Mouse (Mus musculus) activated CD4-positive, CD25-positive, alpha-beta regulatory T cell, adult 9 weeks (primary cell): ENCODE measurements around the gene Cope. TPM values are rescaled to one million over a fixed set of nuclear protein-coding genes. Genes with fewer than 3 reads are reported as not detected.

Source experiments
- polyA plus RNA-seq: library from polyadenylated mRNA; unstranded; fragments of 100-300 nt; shearing (Covaris generic); gene quantifications from one replicate; pipeline ENCODE4 v1.2.1, GENCODE M21; 2017

Cope gene
- polyA plus RNA-seq, result 354 TPM

GRCm38 (mm10) chr8:70302358-70302890 lies at the start of gene Cope, which contains the start of gene Ddx49:
Gene Cope, plus strand, starts transcription at chr8:70302518.
Gene Ddx49, minus strand, starts transcription at chr8:70302489.

GRCm38 (mm10) chr8:70282603-70283135 lies 19.6 kb upstream of the Cope start, which contains the start of gene Homer3:
Gene Homer3, plus strand, starts transcription at chr8:70282827.

GRCm38 (mm10) chr8:70315624-70316510 lies 13.5 kb downstream of the Cope start, which contains the start of gene Cers1:
Gene Cers1, plus strand, starts transcription at chr8:70315775.

GRCm38 (mm10) chr8:70329124-70329834 lies 27.0 kb downstream of the Cope start, which contains the start of gene Gdf1:
Gene Gdf1, plus strand, starts transcription at chr8:70329817.

GRCm38 (mm10) chr8:70353194-70353817 lies 51.0 kb downstream of the Cope start, which contains the start of gene Upf1:
Gene Upf1, minus strand, starts transcription at chr8:70353278.

Other genes with a start within 250 kb of the Cope start
- 1.3 TPM for gene Tm6sf2, start 229.6 kb upstream of the Cope start, polyA plus RNA-seq
- gene Hapln4, start 219.1 kb upstream of the Cope start, polyA plus RNA-seq, result not detected
- gene Ncan, start 181.6 kb upstream of the Cope start, polyA plus RNA-seq, result not detected
- gene Nr2c2ap, start 171.2 kb upstream of the Cope start, polyA plus RNA-seq, result 54.8 TPM
- gene Rfxank, start 163.4 kb upstream of the Cope start, polyA plus RNA-seq, result 41.2 TPM
- gene Borcs8, start 163.0 kb upstream of the Cope start, polyA plus RNA-seq, result 97.8 TPM
- gene Mef2b, start 162.8 kb upstream of the Cope start, polyA plus RNA-seq, result 2.6 TPM
- 55.6 TPM for gene Tmem161a, start 130.2 kb upstream of the Cope start, polyA plus RNA-seq
- gene Slc25a42, start 90.2 kb upstream of the Cope start, polyA plus RNA-seq, result 13.1 TPM
- gene Sugp2, start 68.3 kb upstream of the Cope start, polyA plus RNA-seq, result 34.8 TPM
- 17.8 TPM for gene Armc6, start 68.1 kb upstream of the Cope start, polyA plus RNA-seq
- 0.27 TPM for gene Homer3, start 19.7 kb upstream of the Cope start, polyA plus RNA-seq
- 52.9 TPM for gene Ddx49, start within 50 bp of the Cope start, polyA plus RNA-seq
- gene Cers1, start 13.3 kb downstream of the Cope start, polyA plus RNA-seq, result not detected
- gene Gdf1, start 27.3 kb downstream of the Cope start, polyA plus RNA-seq, result 0.28 TPM
- 4.7 TPM for gene Upf1, start 50.8 kb downstream of the Cope start, polyA plus RNA-seq
- 0.20 TPM for gene Comp, start 71.0 kb downstream of the Cope start, polyA plus RNA-seq
- gene Crtc1, start 137.1 kb downstream of the Cope start, polyA plus RNA-seq, result 14.5 TPM
- gene Klhl26, start 174.4 kb downstream of the Cope start, polyA plus RNA-seq, result 15.2 TPM
- gene Tmem59l, start 184.8 kb downstream of the Cope start, polyA plus RNA-seq, result not detected
- not detected for gene Crlf1, start 190.6 kb downstream of the Cope start, polyA plus RNA-seq
- 105 TPM for gene Rex1bd, start 204.2 kb downstream of the Cope start, polyA plus RNA-seq
- 1,261 TPM for gene Uba52, start 208.3 kb downstream of the Cope start, polyA plus RNA-seq
- 429 TPM for gene Fkbp8, start 225.2 kb downstream of the Cope start, polyA plus RNA-seq
- gene Kxd1, start 225.4 kb downstream of the Cope start, polyA plus RNA-seq, result 94.0 TPM
- 41.2 TPM for gene Ell, start 236.9 kb downstream of the Cope start, polyA plus RNA-seq